Mouse (Mus musculus) skeletal muscle tissue, adult 2 months (tissue): ENCODE measurements around the gene Tedc1.
"Not testable (repeated sequence)": the region's sequence is repeated elsewhere in the genome, so short reads cannot be mapped to it uniquely, and the experiment has no call there.

Experiments
- DNase-seq: peaks from one replicate; pipeline ENCODE4 v3.0.0-alpha.2; 2012; ENCODE audit warnings: low read depth, low spot score

Gene Tedc1

GRCm38 (mm10) chr12:113152991-113153525 lies 3.2 kb upstream of the Tedc1 start:
- DNase-seq: no peak

GRCm38 (mm10) chr12:113153971-113154370 lies 2.2 kb upstream of the Tedc1 start:
- DNase-seq: no peak

DNA sequence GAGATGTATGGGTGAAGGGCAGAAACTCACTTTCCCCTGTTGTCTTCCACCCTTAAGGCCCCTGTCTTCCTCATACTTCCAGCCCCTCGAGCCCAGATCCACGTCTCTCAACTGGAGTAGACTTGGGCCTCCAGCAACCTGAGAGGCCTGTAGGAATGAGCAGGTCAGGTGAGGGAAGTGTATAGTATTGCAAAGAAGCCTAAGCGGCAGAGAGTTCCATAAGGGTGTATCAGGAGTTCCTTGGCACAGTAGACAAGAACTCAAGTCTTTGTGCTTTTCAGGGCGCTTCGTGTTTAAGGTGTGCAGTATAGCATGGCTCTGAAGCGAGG lies 1.5 kb upstream of the Tedc1 start:
- no peak for DNase-seq

- no peak for DNase-seq
Observed at GRCm38 (mm10) chr12:113155076-113155771, 997 bp upstream of the Tedc1 start.

DNA sequence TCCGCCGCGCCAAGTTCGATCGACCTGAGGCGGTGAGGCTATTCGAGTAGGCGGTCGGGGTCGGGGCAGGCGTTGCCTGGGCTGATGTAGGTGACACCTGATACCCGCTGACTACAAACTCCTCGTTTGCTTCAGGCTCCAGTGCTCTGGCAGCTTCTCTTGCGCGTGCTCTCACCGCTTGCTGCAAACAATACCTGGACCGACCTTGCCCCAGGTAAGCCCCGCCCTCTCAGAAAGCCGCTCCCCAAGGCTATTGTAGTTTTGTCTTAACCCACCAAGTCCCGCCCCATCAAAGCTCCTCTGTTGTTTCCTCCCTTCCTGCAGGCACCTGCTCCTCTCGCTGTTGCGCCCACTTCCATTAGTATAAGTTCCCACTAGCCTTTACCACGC lies 314 bp downstream of the Tedc1 start:
- DNase-seq: no peak

GRCm38 (mm10) chr12:113157002-113157401 lies 781 bp downstream of the Tedc1 start:
- peak; percentile 39 for DNase-seq

DNA sequence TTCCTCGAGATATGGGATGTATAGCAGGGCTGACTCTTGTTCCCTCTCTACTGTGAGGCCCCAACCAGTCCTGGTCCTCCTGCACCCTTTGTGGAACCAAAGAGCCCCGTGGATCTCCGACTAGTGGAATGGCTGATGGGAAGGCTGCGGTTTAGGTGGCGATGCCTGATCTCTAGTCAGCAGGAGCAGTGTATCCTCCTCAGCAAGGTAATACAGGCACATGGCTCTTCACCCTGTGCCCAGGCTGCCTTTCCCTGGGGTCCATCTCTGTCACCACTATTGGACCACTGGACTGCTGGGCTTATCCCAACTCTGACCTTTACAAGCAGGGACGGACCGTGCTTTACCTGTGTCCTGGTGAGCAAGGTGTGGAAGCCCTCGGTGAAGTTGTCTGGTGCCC lies 1.3 kb downstream of the Tedc1 start:
- no peak for DNase-seq

DNA sequence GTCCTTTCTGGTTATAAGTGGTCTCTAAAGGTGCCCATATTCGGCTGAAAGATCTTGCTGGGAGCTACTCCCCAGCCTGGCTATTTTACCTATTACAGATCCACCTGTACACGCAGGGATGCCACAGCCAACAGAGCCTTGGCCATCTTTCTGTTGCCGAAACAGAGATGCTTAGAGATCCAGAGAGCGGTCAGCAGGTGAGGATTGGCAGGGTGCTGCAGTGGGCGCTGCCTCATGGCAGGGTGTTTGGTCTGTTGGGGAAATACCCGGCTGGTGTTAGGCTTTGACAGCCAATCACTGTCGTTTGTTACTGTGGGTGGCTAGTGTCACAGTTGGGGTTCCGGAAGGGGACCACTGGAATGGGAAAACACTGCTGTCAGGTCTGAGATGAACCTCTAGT lies 1.8 kb downstream of the Tedc1 start:
- DNase-seq: no peak

DNA sequence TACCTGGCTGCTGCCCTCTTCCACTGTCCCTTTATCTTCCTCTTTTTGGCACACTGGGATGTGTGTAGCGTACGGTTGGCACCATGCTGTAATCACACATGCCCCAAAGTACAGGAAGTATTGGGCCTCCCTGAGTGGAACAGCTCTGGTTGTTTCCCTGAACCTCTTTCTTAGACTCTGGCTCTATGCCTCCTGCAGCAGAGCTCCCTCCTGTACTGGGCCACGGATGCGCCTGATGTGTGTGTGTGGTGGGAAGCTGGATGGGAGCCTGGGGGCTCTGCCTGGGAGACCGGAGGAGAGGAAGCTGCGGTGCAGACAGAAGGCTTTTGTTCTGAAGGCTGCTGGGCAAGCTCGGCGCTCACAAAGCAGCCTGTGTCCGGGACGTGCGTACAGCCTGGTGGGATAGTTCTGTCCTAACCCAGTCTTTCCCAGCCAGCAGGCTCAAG lies 7.4 kb downstream of the Tedc1 start:
- no peak for DNase-seq

DNA sequence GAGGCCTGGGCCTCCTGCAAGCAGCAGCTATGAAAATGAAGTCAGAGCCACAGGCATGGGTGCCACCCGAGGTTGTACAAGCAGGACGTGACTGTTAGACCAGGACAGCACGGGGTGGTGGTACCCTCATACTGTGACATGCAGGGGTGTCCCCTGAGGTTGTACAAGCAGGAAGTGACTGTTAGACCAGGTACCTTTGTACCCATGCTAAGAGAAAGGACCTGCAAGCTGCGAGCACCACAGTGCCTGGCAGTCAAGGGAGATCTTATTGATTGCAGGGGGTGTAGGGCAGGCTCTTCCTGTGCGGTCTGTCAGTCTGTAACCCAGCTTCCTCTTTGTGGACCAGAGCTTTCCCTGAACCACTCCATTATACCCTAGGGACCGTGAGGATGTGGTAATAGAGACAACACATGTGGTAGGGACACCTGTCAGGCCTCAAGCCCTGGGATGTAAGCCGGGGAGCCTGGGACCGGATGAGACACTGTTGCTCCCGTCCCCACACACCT lies 11.9 kb downstream of the Tedc1 start:
- DNase-seq: no peak

DNA sequence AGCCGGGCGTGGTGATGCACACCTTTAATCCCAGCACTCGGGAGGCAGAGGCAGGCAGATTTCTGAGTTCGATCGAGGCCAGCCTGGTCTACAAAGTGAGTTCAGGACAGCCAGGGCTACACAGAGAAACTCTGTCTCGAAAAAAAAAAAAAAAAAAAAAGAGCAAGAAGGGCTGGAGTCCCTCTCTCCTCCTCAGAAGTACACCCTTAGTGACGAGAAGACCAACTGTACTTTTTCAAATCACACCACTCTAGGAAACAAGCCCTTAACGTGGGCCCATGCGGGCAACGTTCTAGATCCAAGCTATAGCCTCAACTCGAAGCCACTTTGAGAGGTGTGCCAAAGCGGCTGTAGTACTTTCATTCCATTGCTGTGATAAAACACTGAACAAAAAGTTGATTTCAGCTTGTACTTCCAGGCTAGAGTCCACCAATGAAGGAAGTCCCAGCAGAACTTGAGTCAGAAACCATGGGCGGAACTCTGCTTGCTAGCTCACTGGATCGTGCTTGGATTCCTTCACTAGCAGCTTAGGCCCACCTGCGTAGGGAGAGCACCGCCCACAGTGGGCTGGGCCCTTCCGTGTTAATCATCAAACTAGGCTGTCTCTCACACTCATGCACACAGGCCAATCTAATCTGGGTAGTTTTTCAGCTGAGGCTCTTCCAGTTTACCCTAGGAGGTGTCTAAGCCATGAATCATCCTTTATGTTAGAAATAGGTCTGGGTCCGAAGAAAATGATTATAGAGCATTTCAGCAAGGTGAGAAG lies 20.9 kb downstream of the Tedc1 start:
- no peak for DNase-seq

GRCm38 (mm10) chr12:113181020-113181419 lies 24.8 kb downstream of the Tedc1 start:
- no peak for DNase-seq

DNA sequence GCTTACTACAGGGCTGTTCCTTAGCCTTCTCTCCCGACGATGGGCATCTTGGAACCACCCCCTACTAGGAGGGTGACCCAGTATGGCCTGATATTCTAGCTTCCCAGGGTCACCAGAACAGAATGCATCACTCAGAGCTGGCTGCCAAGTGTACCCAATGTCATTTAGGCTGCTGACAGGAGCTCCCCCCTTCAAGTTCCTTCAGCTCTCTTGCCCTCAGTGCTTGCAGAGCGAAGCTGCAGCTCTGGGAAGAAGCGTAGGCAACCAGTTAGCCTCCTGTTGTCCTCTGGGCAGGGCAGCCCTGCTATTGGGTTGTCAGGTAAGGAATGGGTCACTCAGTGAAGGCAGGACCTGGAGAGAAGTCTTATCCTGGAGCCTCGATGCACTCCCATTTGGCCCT lies 28.7 kb downstream of the Tedc1 start:
- DNase-seq: no peak

- DNase-seq: no peak
Observed at GRCm38 (mm10) chr12:113185442-113186291, 29.4 kb downstream of the Tedc1 start, which contains the start of gene Tmem121. Gene Tmem121, plus strand, starts transcription at chr12:113185930.

GRCm38 (mm10) chr12:113186326-113187010 lies 30.2 kb downstream of the Tedc1 start:
- DNase-seq: no peak

GRCm38 (mm10) chr12:113187011-113187375 lies 30.8 kb downstream of the Tedc1 start:
- no peak for DNase-seq

GRCm38 (mm10) chr12:113187584-113188295 lies 31.5 kb downstream of the Tedc1 start:
- peak; percentile 17 for DNase-seq

DNA sequence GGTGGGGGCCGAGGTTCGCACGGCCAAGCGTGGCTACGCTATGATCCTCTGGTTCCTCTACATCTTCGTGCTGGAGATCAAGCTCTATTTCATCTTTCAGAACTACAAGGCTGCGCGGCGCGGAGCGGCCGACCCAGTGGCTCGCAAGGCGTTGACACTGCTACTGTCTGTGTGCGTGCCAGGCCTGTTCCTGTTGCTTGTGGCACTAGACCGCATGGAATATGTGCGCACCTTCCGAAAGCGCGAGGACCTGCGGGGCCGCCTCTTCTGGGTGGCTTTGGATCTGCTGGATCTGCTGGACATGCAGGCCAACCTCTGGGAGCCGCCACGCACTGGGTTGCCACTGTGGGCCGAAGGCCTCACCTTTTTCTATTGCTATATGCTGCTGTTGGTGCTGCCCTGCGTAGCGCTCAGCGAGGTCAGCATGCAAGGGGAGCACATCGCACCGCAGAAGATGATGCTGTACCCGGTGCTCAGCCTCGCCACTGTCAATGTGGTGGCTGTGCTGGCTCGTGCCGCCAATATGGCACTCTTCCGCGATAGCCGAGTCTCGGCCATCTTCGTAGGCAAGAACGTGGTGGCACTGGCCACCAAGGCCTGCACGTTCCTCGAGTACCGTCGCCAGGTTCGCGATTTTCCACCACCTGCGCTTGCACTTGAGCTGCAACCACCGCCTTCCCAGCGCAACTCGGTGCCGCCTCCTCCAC lies 32.3 kb downstream of the Tedc1 start:
- DNase-seq: no peak

- no peak for DNase-seq
Observed at GRCm38 (mm10) chr12:113193423-113193822, 37.2 kb downstream of the Tedc1 start.

DNA sequence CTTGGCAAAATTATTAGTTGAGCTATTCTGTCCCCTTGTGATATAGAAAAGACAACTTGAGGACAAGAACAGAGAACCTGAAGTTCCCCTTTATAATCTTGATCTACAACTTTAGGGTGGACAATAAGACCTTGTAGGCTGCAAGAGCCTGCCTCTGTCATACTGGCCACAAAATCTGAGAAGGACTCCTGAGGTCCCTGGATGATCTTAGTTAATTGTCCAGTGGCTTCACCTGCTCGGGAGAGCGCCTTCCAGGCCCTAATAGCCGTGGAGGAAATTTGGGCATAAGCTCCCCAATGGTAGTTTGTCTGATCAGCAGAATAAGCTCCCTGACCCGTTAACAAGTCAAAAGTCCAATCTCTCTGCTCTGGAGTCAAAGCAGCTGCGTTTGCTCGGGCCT lies 42.9 kb downstream of the Tedc1 start:
- DNase-seq: not testable (repeated sequence)
